Mouse (Mus musculus) E14TG2a.4 (cell line): Measurements from ENCODE around the gene Lce3e.

Source experiments
- CTCF ChIP-seq: conservative IDR thresholded peaks from 2 replicates; pipeline ENCODE4 v1.5.1; 2014; ENCODE audit warnings: low read length
- NANOG ChIP-seq: IDR thresholded peaks from 2 replicates; pipeline ENCODE4 v1.6.1; 2014; ENCODE audit warnings: borderline replicate concordance, low read length, mixed read lengths
- POU5F1 ChIP-seq: IDR thresholded peaks from 2 replicates; pipeline ENCODE4 v1.6.1; 2014; ENCODE audit warnings: low read length, borderline replicate concordance

DNA sequence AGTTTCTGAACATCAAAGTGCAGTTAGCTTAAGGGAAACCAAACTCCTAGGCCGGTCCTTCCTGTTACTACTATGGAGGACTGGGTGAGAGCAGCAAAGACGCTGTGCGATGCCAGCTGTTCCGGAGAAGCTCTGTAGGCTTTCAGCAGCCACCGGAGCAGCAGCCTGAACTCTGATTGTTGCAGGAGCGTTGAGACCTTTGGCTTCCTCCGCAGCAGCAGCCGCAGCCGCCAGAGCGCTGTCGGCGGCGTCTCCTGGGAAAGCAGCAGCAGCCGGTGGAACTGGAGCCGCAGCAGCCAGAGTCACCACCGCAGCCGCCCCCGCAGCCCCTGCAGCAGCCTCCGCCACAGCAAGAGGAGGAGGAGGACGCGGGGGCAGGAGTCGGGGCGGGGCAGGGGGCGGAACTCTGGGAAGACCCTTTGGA, 47.5 kb downstream of the Lce3e start:
- TF ChIP-seq CTCF (no peak), NANOG (no peak), POU5F1 (no peak)
